ENCODE assay signal across 15 mouse cellular contexts in genomic region chr1:59187786-59188185, GRCm38 (mm10). TPM values are rescaled to one million over a fixed set of nuclear protein-coding genes. Genes with fewer than 3 reads are reported as not detected.
A peak's percentile ranks its signal among the peaks of the same experiment; 100 is the strongest.
DNase-seq lines count a peak whose midpoint lies in the region; ATAC-seq lines count a peak whose summit lies in the region.
"Had no signal": no experiment of that assay in that cellular context is flagged by ENCODE, and none has a peak within 500 bp of the region (broad histone marks: within the 10 kb centered on the region; RNA-seq: fewer than 3 reads in every experiment).

No protein-coding gene starts in this region.

- ATAC-seq in monocyte, adult 5-6 weeks (replicated peaks; ENCODE audit: insufficient number of reproducible peaks, low FRiP score, low TSS enrichment, poor library complexity, severe bottlenecking) = no peak
- ATAC-seq: forebrain, embryonic 13.5 days; intestine, embryonic 16.5 days; Patski had no signal

- peak; percentile 43 to 49 for DNase-seq in cerebellum, adult 18-20 months
- DNase-seq in cerebellum, postnatal 4 days (ENCODE audit: low spot score in 2 of 2) = no peak
- DNase-seq in layer of hippocampus, adult 11-12 months (ENCODE audit: low spot score) = peak; percentile 39
- no peak for DNase-seq in layer of hippocampus, adult 9-10 months (ENCODE audit: low spot score)
- DNase-seq in layer of hippocampus, postnatal 14 days (ENCODE audit: low spot score in 2 of 2) = peak; percentile 47 to 73
- DNase-seq: adrenal gland, adult 2 months; adrenal gland, postnatal 25 days; cerebellum, adult 11 months; cerebellum, postnatal 36 days; gastrocnemius, postnatal 14 days; heart, postnatal 36 days had no signal

RNA-seq across cellular contexts. Expression of gene Mpp4, which starts 24.6 kb away (rescaled TPM):
- total RNA-seq in layer of hippocampus, postnatal 14 days (2021) = 1 to 10 TPM; 1.1 to 1.4 TPM
- total RNA-seq in monocyte, adult 5-6 weeks (2017) = 0.38 to 1.1 TPM in 2 of 3 replicates, not detected in the other
- total RNA-seq: adrenal gland, postnatal 25 days; gastrocnemius, postnatal 14 days had no signal

RNA-seq across cellular contexts. Expression of gene Als2, which starts 49.2 kb away (rescaled TPM):
- total RNA-seq in layer of hippocampus, postnatal 14 days (2021) = 10 to 100 TPM; 48.9 to 50.4 TPM
- total RNA-seq in monocyte, adult 5-6 weeks (2017) = 10.4 to 16.2 TPM (median 12.3 TPM) in 3 replicates

Comparison
In these comparisons a context has a peak if more than half of its experiments do, and no peak if none do; other contexts are left out.
1. DNase-seq: peak in cerebellum, adult 18-20 months (2 of 2), layer of hippocampus, adult 11-12 months (single experiment) and layer of hippocampus, postnatal 14 days (2 of 2); none in cerebellum, postnatal 4 days (0 of 2) and layer of hippocampus, adult 9-10 months (single experiment).